Comparison of ENCODE assay signal across 9 mouse cellular contexts in the genomic region with DNA sequence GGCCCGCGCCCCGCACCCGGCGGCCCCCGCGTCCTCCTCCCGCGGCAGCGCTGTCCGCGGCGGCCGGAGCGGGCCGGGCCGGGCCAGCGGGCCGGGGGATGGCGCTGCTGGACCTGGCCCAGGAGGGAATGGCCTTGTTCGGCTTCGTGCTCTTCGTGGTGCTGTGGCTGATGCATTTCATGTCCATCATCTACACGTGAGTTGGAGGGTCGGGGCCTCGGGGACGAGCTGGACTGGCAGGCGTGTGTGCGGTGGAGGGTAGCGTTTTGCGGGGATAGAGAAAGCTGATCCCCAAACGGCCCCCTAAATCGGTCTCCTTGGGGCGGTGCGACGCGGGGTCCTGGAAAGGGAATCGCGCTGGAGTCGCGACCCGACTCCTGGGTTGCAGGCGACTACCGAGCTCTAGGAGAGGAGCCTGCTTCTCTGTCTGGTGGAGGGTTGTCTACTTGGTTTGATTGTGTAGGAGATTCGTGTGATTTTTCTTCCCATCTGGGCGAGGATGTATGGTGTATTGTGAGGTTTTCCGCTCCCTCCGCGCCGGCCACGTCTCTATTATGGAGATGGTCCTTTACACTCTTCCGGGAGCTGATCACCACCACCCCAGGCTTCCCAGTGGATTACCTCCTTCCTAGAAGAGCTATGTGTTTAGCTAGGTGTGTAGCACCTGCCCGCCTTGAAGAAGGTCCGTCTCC. TPM values are rescaled to one million over a fixed set of nuclear protein-coding genes. Genes with fewer than 3 reads are reported as not detected.
DNase-seq lines count a peak whose midpoint lies in the region; ATAC-seq and TF ChIP-seq lines count a peak whose summit lies in the region.
"Had no signal": no experiment of that assay in that cellular context is flagged by ENCODE, and none has a peak within 500 bp of the region (broad histone marks: within the 10 kb centered on the region; RNA-seq: fewer than 3 reads in every experiment).

No protein-coding gene starts in this region.

- peak; percentile 73 for TF ChIP-seq POLR2A in thymus, adult 2 months (IDR thresholded peaks at IDR 0.05; ENCODE audit: control insufficient read depth, extremely low read depth, insufficient read depth, low read length, poor library complexity)

- peak overlapping the region; percentile 61 for H3K4me2 ChIP-seq in hindbrain, postnatal 0 days (ENCODE audit: low read depth, low read length)
- peak overlapping the region; percentile 56 for H3K4me2 ChIP-seq in limb, embryonic 11.5 days (ENCODE audit: low read depth, severe bottlenecking)
- H3K4me2 ChIP-seq in midbrain, embryonic 15.5 days = peak overlapping the region; percentile 56

- peak overlapping the region; percentile 95 for H3K9ac ChIP-seq in hindbrain, postnatal 0 days (replicated peaks; ENCODE audit: low read length)
- H3K9ac ChIP-seq in limb, embryonic 11.5 days (ENCODE audit: low read length) = peak overlapping the region; percentile 92
- H3K9ac ChIP-seq in midbrain, embryonic 15.5 days = peak overlapping the region; percentile 85

- 1% methylated on average over 51 of the region's 54 CpGs for WGBS in forebrain, embryonic 10.5 days
- WGBS in hindbrain, postnatal 0 days = under 1% methylated on average over 42 of the region's 54 CpGs
- WGBS in limb, embryonic 11.5 days = under 1% methylated on average over 44 of the region's 54 CpGs
- WGBS in midbrain, embryonic 15.5 days = under 1% methylated on average over 40 of the region's 54 CpGs
- under 1% methylated on average over 54 of the region's 54 CpGs for WGBS in thymus, adult 2 months

- DNase-seq in gastrocnemius, adult 18-20 months (ENCODE audit: low spot score) = peak; percentile 24
- no peak for DNase-seq in gastrocnemius, postnatal 10 days
- DNase-seq in R1 (ENCODE audit: low read depth, low spot score) = peak; percentile 31
- peak; percentile 62 for DNase-seq in forebrain, embryonic 10.5 days (ENCODE audit: extremely low spot score, low spot score)
- peak; percentile 46 for DNase-seq in hindbrain, postnatal 0 days (ENCODE audit: low spot score)
- peak; percentile 68 for DNase-seq in limb, embryonic 11.5 days (ENCODE audit: low spot score)
- DNase-seq in thymus, adult 2 months = peak; percentile 52

- peak overlapping the region; percentile 96 for H3K27ac ChIP-seq in forebrain, embryonic 10.5 days
- peak overlapping the region; percentile 98 for H3K27ac ChIP-seq in hindbrain, postnatal 0 days
- H3K27ac ChIP-seq in limb, embryonic 11.5 days (replicated peaks; ENCODE audit: low read depth, low read length) = peak overlapping the region; percentile 65; the same call in 1 of the 2 replicates
- peak overlapping the region; percentile 99 for H3K27ac ChIP-seq in midbrain, embryonic 15.5 days
- peak overlapping the region; percentile 89 for H3K27ac ChIP-seq in thymus, adult 2 months (ENCODE audit: control insufficient read depth, insufficient read depth, low read length)

- TF ChIP-seq CTCF in hindbrain, postnatal 0 days (IDR thresholded peaks at IDR 0.05; ENCODE audit: low read depth) = no peak
- TF ChIP-seq CTCF in thymus, adult 2 months (IDR thresholded peaks at IDR 0.05; ENCODE audit: borderline replicate concordance, control insufficient read depth, extremely low read depth, insufficient read depth, low read length, poor library complexity) = no peak

- H3K9me3 ChIP-seq in forebrain, embryonic 10.5 days = no peaks in the 10 kb centered on the region
- no peaks in the 10 kb centered on the region for H3K9me3 ChIP-seq in hindbrain, postnatal 0 days (ENCODE audit: low read length)
- no peaks in the 10 kb centered on the region for H3K9me3 ChIP-seq in limb, embryonic 11.5 days (ENCODE audit: control insufficient read depth, low read length)
- H3K9me3 ChIP-seq in midbrain, embryonic 15.5 days = no peaks in the 10 kb centered on the region

- peak overlapping the region; percentile 83 for H3K4me3 ChIP-seq in forebrain, embryonic 10.5 days
- H3K4me3 ChIP-seq in hindbrain, postnatal 0 days (ENCODE audit: low read length) = peak overlapping the region; percentile 94
- peak overlapping the region; percentile 78 for H3K4me3 ChIP-seq in limb, embryonic 11.5 days (ENCODE audit: low read depth, low read length)
- peak overlapping the region; percentile 67 for H3K4me3 ChIP-seq in midbrain, embryonic 15.5 days
- H3K4me3 ChIP-seq in thymus, adult 2 months (ENCODE audit: control insufficient read depth, insufficient read depth, low read length) = peak overlapping the region; percentile 91

- H3K4me1 ChIP-seq in forebrain, embryonic 10.5 days = peaks cover 17% of the 10 kb centered on the region
- no peaks in the 10 kb centered on the region for H3K4me1 ChIP-seq in hindbrain, postnatal 0 days (ENCODE audit: insufficient read depth, low read length)
- H3K4me1 ChIP-seq in limb, embryonic 11.5 days (ENCODE audit: control insufficient read depth, insufficient read depth, low read length) = no peaks in the 10 kb centered on the region
- peaks cover 13% of the 10 kb centered on the region for H3K4me1 ChIP-seq in midbrain, embryonic 15.5 days
- H3K4me1 ChIP-seq in thymus, adult 2 months (replicated peaks; ENCODE audit: control insufficient read depth, insufficient read depth, low read length) = peaks cover 7% of the 10 kb centered on the region

- peaks cover 10% of the 10 kb centered on the region for H3K36me3 ChIP-seq in forebrain, embryonic 10.5 days (replicated peaks)
- H3K36me3 ChIP-seq in hindbrain, postnatal 0 days (ENCODE audit: insufficient read depth, low read length) = no peaks in the 10 kb centered on the region
- no peaks in the 10 kb centered on the region for H3K36me3 ChIP-seq in limb, embryonic 11.5 days (ENCODE audit: control insufficient read depth, insufficient read depth, low read length)
- no peaks in the 10 kb centered on the region for H3K36me3 ChIP-seq in midbrain, embryonic 15.5 days (replicated peaks)
- no peaks in the 10 kb centered on the region for H3K36me3 ChIP-seq in thymus, adult 2 months (ENCODE audit: control insufficient read depth, insufficient read depth, low read length)

- ATAC-seq in hindbrain, postnatal 0 days = peak; percentile 81
- peak; percentile 63; the same call in 1 of the 2 replicates for ATAC-seq in limb, embryonic 11.5 days (ENCODE audit: insufficient number of reproducible peaks, low FRiP score, low TSS enrichment, low read depth)
- ATAC-seq in midbrain, embryonic 15.5 days (replicated peaks) = peak; percentile 83

- H3K27me3 ChIP-seq in forebrain, embryonic 10.5 days (ENCODE audit: poor library complexity, severe bottlenecking) = no peaks in the 10 kb centered on the region
- no peaks in the 10 kb centered on the region for H3K27me3 ChIP-seq in hindbrain, postnatal 0 days (ENCODE audit: insufficient read depth, low read length)
- H3K27me3 ChIP-seq in limb, embryonic 11.5 days (ENCODE audit: control insufficient read depth, insufficient read depth, low read length) = no peaks in the 10 kb centered on the region
- no peaks in the 10 kb centered on the region for H3K27me3 ChIP-seq in midbrain, embryonic 15.5 days (replicated peaks)
- no peaks in the 10 kb centered on the region for H3K27me3 ChIP-seq in thymus, adult 2 months (ENCODE audit: control insufficient read depth, insufficient read depth, low read length)

RNA-seq across cellular contexts. Expression of a gene that starts 0.6 kb away (rescaled TPM):
- 1 to 10 TPM; 5.5 to 6.2 TPM for total RNA-seq in gastrocnemius, adult 18-20 months (2021)
- total RNA-seq in gastrocnemius, postnatal 10 days (2021) = 10 to 100 TPM; 14.2 to 19.7 TPM
- polyA plus RNA-seq in forebrain, embryonic 10.5 days (2016; fragmentation: Nextera tagmentation; extraction: Ambion mirVana) = 11.7 and 12.0 TPM in 2 replicates
- total RNA-seq in hindbrain, postnatal 0 days (2014; rRNA removed) = 46.5 and 46.8 TPM in 2 replicates
- polyA plus RNA-seq in hindbrain, postnatal 0 days (2015; fragmentation: Nextera tagmentation; extraction: Ambion mirVana) = 19.1 and 20.7 TPM in 2 replicates
- polyA plus RNA-seq in limb, embryonic 11.5 days (2014; fragmentation: Nextera tagmentation; extraction: Ambion mirVana) = 10.3 TPM in 2 replicates
- polyA plus RNA-seq in midbrain, embryonic 15.5 days (2015; fragmentation: Nextera tagmentation; extraction: Ambion mirVana) = 17.3 and 20.0 TPM in 2 replicates
- 47.0 and 84.3 TPM in 2 replicates for polyA plus RNA-seq in thymus, adult 2 months (2012; rRNA removed)

RNA-seq across cellular contexts. Expression of a gene that starts 50.9 kb away (rescaled TPM):
- total RNA-seq in gastrocnemius, adult 18-20 months (2021) = not detected
- total RNA-seq in gastrocnemius, postnatal 10 days (2021) = not detected
- polyA plus RNA-seq in forebrain, embryonic 10.5 days (2016; fragmentation: Nextera tagmentation; extraction: Ambion mirVana) = not detected in 2 replicates
- not detected in 2 replicates for total RNA-seq in hindbrain, postnatal 0 days (2014; rRNA removed)
- 0.05 TPM in 1 of 2 replicates, not detected in the other for polyA plus RNA-seq in hindbrain, postnatal 0 days (2015; fragmentation: Nextera tagmentation; extraction: Ambion mirVana)
- not detected in 2 replicates for polyA plus RNA-seq in limb, embryonic 11.5 days (2014; fragmentation: Nextera tagmentation; extraction: Ambion mirVana)
- 0.04 TPM in 2 replicates for polyA plus RNA-seq in midbrain, embryonic 15.5 days (2015; fragmentation: Nextera tagmentation; extraction: Ambion mirVana)
- not detected in 2 replicates for polyA plus RNA-seq in thymus, adult 2 months (2012; rRNA removed)
- total RNA-seq: layer of hippocampus, postnatal 10 days had no signal
